Mouse (Mus musculus) kidney, embryonic 16.5 days (tissue): ENCODE data around the gene Kcnmb4. TPM values are rescaled to one million over a fixed set of nuclear protein-coding genes. Genes with fewer than 3 reads are reported as not detected.

Experiments used
- polyA plus RNA-seq: library from polyadenylated mRNA; unstranded; fragments of >200 nt; fragmentation: Nextera tagmentation; extraction: Ambion mirVana; gene quantifications from 2 replicates; pipeline ENCODE4 v1.2.1, GENCODE M21; 2015

Kcnmb4 gene
- polyA plus RNA-seq, 1 experiment from 2014 or later: 4.2 TPM

Other genes with a start within 250 kb of the Kcnmb4 start
- 7.0 and 7.3 TPM in 2 replicates for gene Ptprb, start 198.4 kb downstream of the Kcnmb4 start, polyA plus RNA-seq
- gene Cnot2, start 107.6 kb upstream of the Kcnmb4 start, polyA plus RNA-seq: 108 and 110 TPM in 2 replicates